ENCODE assay signal across 28 mouse cellular contexts in genomic region chr16:58663816-58664215, GRCm38 (mm10). TPM values are rescaled to one million over a fixed set of nuclear protein-coding genes. Genes with fewer than 3 reads are reported as not detected.
A peak's percentile ranks its signal among the peaks of the same experiment; 100 is the strongest.
DNase-seq lines count a peak whose midpoint lies in the region; ATAC-seq and TF ChIP-seq lines count a peak whose summit lies in the region.
"Had no signal": no experiment of that assay in that cellular context is flagged by ENCODE, and none has a peak within 500 bp of the region (broad histone marks: within the 10 kb centered on the region; RNA-seq: fewer than 3 reads in every experiment).

No protein-coding gene starts in this region.

- no peak overlapping the region for H3K4me3 ChIP-seq in kidney, adult 2 months (ENCODE audit: insufficient read depth, low read depth, low read length)
- no peak overlapping the region for H3K4me3 ChIP-seq in liver, adult 2 months (ENCODE audit: insufficient read depth, low read depth, low read length)
- no peak overlapping the region for H3K4me3 ChIP-seq in liver, embryonic 15.5 days (replicated peaks)
- H3K4me3 ChIP-seq in cerebellum, adult 2 months (replicated peaks; ENCODE audit: insufficient read depth, low read depth, low read length) = no peak overlapping the region
- H3K4me3 ChIP-seq: embryonic facial prominence, embryonic 15.5 days; erythroblast, embryonic 14.5 days; forebrain, embryonic 10.5 days; gastrocnemius, adult 2 months; heart, embryonic 15.5 days; hindbrain, embryonic 10.5 days had no signal

- DNase-seq in kidney, adult 2 months = peak; percentile 17
- no peak for DNase-seq in kidney, postnatal 36 days
- peak; percentile 98 for DNase-seq in liver, adult 2 months (ENCODE audit: extremely low read depth, low read depth, low spot score)
- no peak for DNase-seq in layer of hippocampus, postnatal 25 days (ENCODE audit: extremely low spot score in 1 of 2, low spot score in 1 of 2)
- no peak for DNase-seq in cerebellum, adult 2 months
- no peak for DNase-seq in cerebellum, postnatal 4 days (ENCODE audit: low spot score in 2 of 2)
- DNase-seq: adrenal gland, postnatal 25 days; cerebellum, adult 18-20 months; cerebellum, postnatal 10 days; embryo, embryonic 11 days; gastrocnemius, adult 2 months; gastrocnemius, postnatal 25 days had no signal

- H3K79me2 ChIP-seq in liver, adult 2 months (ENCODE audit: control insufficient read depth, insufficient read depth, low read length) = no peaks in the 10 kb centered on the region

- no peak overlapping the region for H3K27ac ChIP-seq in kidney, adult 2 months (ENCODE audit: insufficient read depth, low read depth, low read length)
- peak overlapping the region; percentile 87 for H3K27ac ChIP-seq in liver, adult 2 months (replicated peaks; ENCODE audit: insufficient read depth, low read depth, low read length)
- peak overlapping the region; percentile 97 for H3K27ac ChIP-seq in liver, embryonic 15.5 days (replicated peaks)
- no peak overlapping the region for H3K27ac ChIP-seq in cerebellum, adult 2 months (ENCODE audit: insufficient read depth, low read length)
- H3K27ac ChIP-seq: embryonic facial prominence, embryonic 15.5 days; forebrain, embryonic 10.5 days; gastrocnemius, adult 2 months; heart, embryonic 15.5 days; hindbrain, embryonic 10.5 days; hindbrain, embryonic 14.5 days had no signal

- no peak for ATAC-seq in liver, embryonic 15.5 days (ENCODE audit: insufficient read depth)
- ATAC-seq: Patski had no signal

- no peaks in the 10 kb centered on the region for H3K9me3 ChIP-seq in liver, embryonic 15.5 days (replicated peaks)
- H3K9me3 ChIP-seq: embryonic facial prominence, embryonic 15.5 days; forebrain, embryonic 10.5 days; heart, embryonic 15.5 days; hindbrain, embryonic 10.5 days had no signal

- H3K9ac ChIP-seq in liver, adult 2 months (ENCODE audit: low read depth, low read length) = no peak overlapping the region
- H3K9ac ChIP-seq in liver, embryonic 15.5 days = no peak overlapping the region; the same call in 1 of the 2 replicates
- H3K9ac ChIP-seq: embryonic facial prominence, embryonic 15.5 days; heart, embryonic 15.5 days; hindbrain, embryonic 14.5 days had no signal

- TF ChIP-seq POLR2A in kidney, adult 2 months (IDR thresholded peaks at IDR 0.05; ENCODE audit: low read depth, low read length) = no peak
- no peak for TF ChIP-seq POLR2A in liver, adult 2 months (IDR thresholded peaks at IDR 0.05; ENCODE audit: extremely low read depth, insufficient read depth, low read length)
- TF ChIP-seq POLR2A in cerebellum, adult 2 months (IDR thresholded peaks at IDR 0.05; ENCODE audit: borderline replicate concordance, insufficient read depth, low read length) = no peak

- no peak overlapping the region for H3K4me2 ChIP-seq in liver, embryonic 15.5 days
- H3K4me2 ChIP-seq: embryonic facial prominence, embryonic 15.5 days; heart, embryonic 15.5 days; hindbrain, embryonic 14.5 days had no signal

- no peaks in the 10 kb centered on the region for H3K4me1 ChIP-seq in kidney, adult 2 months (ENCODE audit: control insufficient read depth, insufficient read depth, low read length)
- H3K4me1 ChIP-seq in liver, adult 2 months (ENCODE audit: control insufficient read depth, insufficient read depth, low read length) = peaks cover 15% of the 10 kb centered on the region
- peaks cover 92% of the 10 kb centered on the region for H3K4me1 ChIP-seq in liver, embryonic 15.5 days (replicated peaks)
- H3K4me1 ChIP-seq in cerebellum, adult 2 months (ENCODE audit: control insufficient read depth, insufficient read depth, low read length) = no peaks in the 10 kb centered on the region
- H3K4me1 ChIP-seq: embryonic facial prominence, embryonic 15.5 days; forebrain, embryonic 10.5 days; hindbrain, embryonic 10.5 days had no signal

- TF ChIP-seq CTCF in kidney, adult 2 months (conservative IDR thresholded peaks at IDR 0.05; ENCODE audit: insufficient read depth, insufficient read length, low read depth, low read length) = no peak
- TF ChIP-seq CTCF in liver, adult 2 months (IDR thresholded peaks at IDR 0.05; ENCODE audit: low read depth, low read length) = no peak
- no peak for TF ChIP-seq CTCF in cerebellum, adult 2 months (IDR thresholded peaks at IDR 0.05; ENCODE audit: borderline replicate concordance, insufficient read depth, low read depth, low read length)

- 71% methylated on average over 2 of the region's 2 CpGs for WGBS in kidney, adult 2 months
- WGBS in liver, adult 2 months = 24% methylated on average over 2 of the region's 2 CpGs
- WGBS in liver, embryonic 15.5 days (ENCODE audit: insufficient replicate concordance) = 77% methylated on average over 2 of the region's 2 CpGs
- WGBS in cerebellum, adult 2 months = 78% methylated on average over 2 of the region's 2 CpGs

- no peaks in the 10 kb centered on the region for H3K27me3 ChIP-seq in kidney, adult 2 months (replicated peaks; ENCODE audit: control insufficient read depth, insufficient read depth, low read length)
- no peaks in the 10 kb centered on the region for H3K27me3 ChIP-seq in liver, adult 2 months (ENCODE audit: control insufficient read depth, insufficient read depth, low read length)
- no peaks in the 10 kb centered on the region for H3K27me3 ChIP-seq in liver, embryonic 15.5 days
- H3K27me3 ChIP-seq in cerebellum, adult 2 months (ENCODE audit: control insufficient read depth, insufficient read depth, low read length) = no peaks in the 10 kb centered on the region
- H3K27me3 ChIP-seq: CH12.LX; embryonic facial prominence, embryonic 15.5 days; heart, embryonic 15.5 days had no signal

- H3K36me3 ChIP-seq in kidney, adult 2 months (ENCODE audit: control insufficient read depth, insufficient read depth, low read length) = no peaks in the 10 kb centered on the region
- no peaks in the 10 kb centered on the region for H3K36me3 ChIP-seq in liver, adult 2 months (ENCODE audit: control insufficient read depth, insufficient read depth, low read length)
- no peaks in the 10 kb centered on the region for H3K36me3 ChIP-seq in liver, embryonic 15.5 days (replicated peaks)
- H3K36me3 ChIP-seq: embryonic facial prominence, embryonic 15.5 days; forebrain, embryonic 10.5 days; heart, embryonic 15.5 days; hindbrain, embryonic 10.5 days had no signal

RNA-seq across cellular contexts. Expression of gene Cpox, which starts 6.3 kb away (rescaled TPM):
- polyA plus RNA-seq in kidney, adult 2 months (2012; rRNA removed) = 27.7 and 29.8 TPM in 2 replicates
- 59.9 and 68.1 TPM in 2 replicates for total RNA-seq in liver, adult 2 months (2014; rRNA removed)
- 65.0 and 75.2 TPM in 2 replicates for polyA plus RNA-seq in liver, adult 2 months (2012; rRNA removed)
- polyA plus RNA-seq in liver, embryonic 15.5 days (2015; fragmentation: Nextera tagmentation; extraction: Ambion mirVana) = 496 and 576 TPM in 2 replicates
- total RNA-seq in layer of hippocampus, postnatal 25 days (2021) = 10 to 100 TPM; 52.1 to 53.7 TPM
- 40.9 and 44.4 TPM in 2 replicates for polyA plus RNA-seq in cerebellum, adult 2 months (2012; rRNA removed)

RNA-seq across cellular contexts. Expression of gene E330017A01Rik, which starts 25.3 kb away (rescaled TPM):
- polyA plus RNA-seq in kidney, adult 2 months (2012; rRNA removed) = not detected in 2 replicates
- not detected in 2 replicates for total RNA-seq in liver, adult 2 months (2014; rRNA removed)
- polyA plus RNA-seq in liver, adult 2 months (2012; rRNA removed) = not detected in 2 replicates
- not detected in 2 replicates for polyA plus RNA-seq in liver, embryonic 15.5 days (2015; fragmentation: Nextera tagmentation; extraction: Ambion mirVana)
- not detected for total RNA-seq in layer of hippocampus, postnatal 25 days (2021)
- polyA plus RNA-seq in cerebellum, adult 2 months (2012; rRNA removed) = not detected in 2 replicates
- total RNA-seq: adrenal gland, adult 18-20 months; adrenal gland, postnatal 25 days; common myeloid progenitor, adult 5-6 weeks; gastrocnemius, adult 2 months; gastrocnemius, postnatal 25 days; granulocyte monocyte progenitor cell, adult 5-6 weeks; heart, postnatal 25 days had no signal
- polyA plus RNA-seq: activated CD4-positive, CD25-positive, alpha-beta regulatory T cell, adult 4 months; embryonic facial prominence, embryonic 11.5 days; embryonic facial prominence, embryonic 15.5 days; erythroblast, embryonic 14.5 days; forebrain, embryonic 10.5 days; forebrain, embryonic 14.5 days; heart, embryonic 15.5 days; hindbrain, embryonic 10.5 days; hindbrain, embryonic 14.5 days; Patski had no signal

RNA-seq across cellular contexts. Expression of gene Gm813, which starts 47.0 kb away (rescaled TPM):
- polyA plus RNA-seq in kidney, adult 2 months (2012; rRNA removed) = not detected in 2 replicates
- total RNA-seq in liver, adult 2 months (2014; rRNA removed) = not detected in 2 replicates
- not detected in 2 replicates for polyA plus RNA-seq in liver, adult 2 months (2012; rRNA removed)
- not detected in 2 replicates for polyA plus RNA-seq in liver, embryonic 15.5 days (2015; fragmentation: Nextera tagmentation; extraction: Ambion mirVana)
- total RNA-seq in layer of hippocampus, postnatal 25 days (2021) = not detected
- not detected in 2 replicates for polyA plus RNA-seq in cerebellum, adult 2 months (2012; rRNA removed)
- total RNA-seq: adrenal gland, adult 18-20 months; adrenal gland, postnatal 25 days; CH12.LX; common myeloid progenitor, adult 5-6 weeks; gastrocnemius, adult 2 months; gastrocnemius, postnatal 25 days; granulocyte monocyte progenitor cell, adult 5-6 weeks; heart, postnatal 25 days had no signal
- polyA plus RNA-seq: activated CD4-positive, CD25-positive, alpha-beta regulatory T cell, adult 4 months; embryonic facial prominence, embryonic 11.5 days; embryonic facial prominence, embryonic 15.5 days; erythroblast, embryonic 14.5 days; forebrain, embryonic 10.5 days; forebrain, embryonic 14.5 days; heart, embryonic 15.5 days; hindbrain, embryonic 10.5 days; hindbrain, embryonic 14.5 days; Patski had no signal

RNA-seq across cellular contexts. Expression of gene Gpr15, which starts 55.1 kb away (rescaled TPM):
- polyA plus RNA-seq in kidney, adult 2 months (2012; rRNA removed) = 0.08 and 0.09 TPM in 2 replicates
- total RNA-seq in liver, adult 2 months (2014; rRNA removed) = not detected in 2 replicates
- 0.10 TPM in 1 of 2 replicates, not detected in the other for polyA plus RNA-seq in liver, adult 2 months (2012; rRNA removed)
- 0.05 and 0.12 TPM in 2 replicates for polyA plus RNA-seq in liver, embryonic 15.5 days (2015; fragmentation: Nextera tagmentation; extraction: Ambion mirVana)
- not detected for total RNA-seq in layer of hippocampus, postnatal 25 days (2021)
- polyA plus RNA-seq in cerebellum, adult 2 months (2012; rRNA removed) = 0.06 TPM in 1 of 2 replicates, not detected in the other
- total RNA-seq: adrenal gland, adult 18-20 months; adrenal gland, postnatal 25 days; common myeloid progenitor, adult 5-6 weeks; gastrocnemius, adult 2 months; gastrocnemius, postnatal 25 days; heart, postnatal 25 days had no signal
- polyA plus RNA-seq: embryonic facial prominence, embryonic 11.5 days; erythroblast, embryonic 14.5 days; forebrain, embryonic 10.5 days; forebrain, embryonic 14.5 days; heart, embryonic 15.5 days; hindbrain, embryonic 10.5 days; hindbrain, embryonic 14.5 days; Patski had no signal

Comparison
In these comparisons a context has a peak if more than half of its experiments do, and no peak if none do; other contexts are left out.
1. DNase-seq: peak in kidney, adult 2 months (single experiment) and liver, adult 2 months (single experiment); none in kidney, postnatal 36 days (0 of 2), layer of hippocampus, postnatal 25 days (0 of 2), cerebellum, adult 2 months (0 of 2) and cerebellum, postnatal 4 days (0 of 2).
2. H3K27ac ChIP-seq: peak in liver, adult 2 months (single experiment) and liver, embryonic 15.5 days (single experiment); none in kidney, adult 2 months (single experiment) and cerebellum, adult 2 months (single experiment).